Mouse (Mus musculus): ENCODE measurements around the gene Ube3a.

DNA sequence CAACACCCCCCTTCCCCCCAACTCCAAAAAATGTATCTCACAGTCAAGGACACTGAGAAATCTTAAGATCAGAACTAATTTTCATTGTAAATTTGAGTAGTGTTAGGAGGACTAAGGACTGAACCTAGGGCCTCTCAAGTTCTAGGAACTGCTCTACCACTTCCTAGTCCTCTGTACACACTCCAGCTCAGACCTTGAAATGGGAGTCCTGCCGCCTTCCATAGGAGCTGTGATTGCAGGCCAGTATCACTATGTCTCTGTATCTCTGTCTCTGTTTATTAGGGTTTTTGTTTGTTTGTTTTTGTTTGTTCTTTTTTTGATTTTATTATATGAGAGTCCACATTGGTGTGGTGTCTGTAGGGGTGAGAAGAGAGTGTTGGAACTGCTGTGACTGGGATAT lies 3.4 kb downstream of the Ube3a start:
- no peak for TF ChIP-seq CTCF (IDR thresholded peaks at IDR 0.05; ENCODE audit: low read depth, low read length)
- TF ChIP-seq TAL1 (conservative IDR thresholded peaks at IDR 0.05; ENCODE audit: low read depth, low read length), result no peak
